Mouse (Mus musculus): ENCODE measurements around the gene Ccl27a.

Ccl27a gene

GRCm38 (mm10) chr4:41755338-41756305 lies 18.4 kb downstream of the Ccl27a start, which contains the start of gene Sigmar1:
Gene Sigmar1 (minus strand): TSS chr4:41756157.
- peak; percentile 92 for DNase-seq (ENCODE audit: low spot score)

GRCm38 (mm10) chr4:41754797-41755337 lies 19.2 kb downstream of the Ccl27a start, which contains the start of gene Galt:
Gene Galt (plus strand): TSS chr4:41755228.
- DNase-seq (ENCODE audit: low spot score): no peak

GRCm38 (mm10) chr4:41745021-41745420 lies 29.0 kb downstream of the Ccl27a start:
- peak; percentile 62 for DNase-seq (ENCODE audit: low spot score)

GRCm38 (mm10) chr4:41744131-41744530 lies 29.9 kb downstream of the Ccl27a start:
- peak; percentile 52 for DNase-seq (ENCODE audit: low spot score)

- DNase-seq (ENCODE audit: low spot score): peak; percentile 94
These were observed 32.9 kb downstream of the Ccl27a start for GRCm38 (mm10) chr4:41741158-41741560.

GRCm38 (mm10) chr4:41740380-41741157 lies 33.5 kb downstream of the Ccl27a start:
- DNase-seq (ENCODE audit: low spot score): peak; percentile 59

- DNase-seq (ENCODE audit: low spot score): no peak
These were observed 34.8 kb downstream of the Ccl27a start for GRCm38 (mm10) chr4:41739260-41739659.

- DNase-seq (ENCODE audit: low spot score): no peak
These were observed 35.8 kb downstream of the Ccl27a start for GRCm38 (mm10) chr4:41738256-41738603.

GRCm38 (mm10) chr4:41737602-41738255 lies 36.3 kb downstream of the Ccl27a start:
- peak; percentile 87 for DNase-seq (ENCODE audit: low spot score)

- DNase-seq (ENCODE audit: low spot score): no peak
These were observed 42.8 kb downstream of the Ccl27a start, which contains the start of gene Arid3c for GRCm38 (mm10) chr4:41731052-41731765. Gene Arid3c (minus strand): TSS chr4:41731142.

- no peak for DNase-seq (ENCODE audit: low spot score)
These were observed 47.0 kb downstream of the Ccl27a start for GRCm38 (mm10) chr4:41726826-41727621.

GRCm38 (mm10) chr4:41722918-41723351 lies 51.1 kb downstream of the Ccl27a start, which contains the start of gene Dctn3:
Gene Dctn3 (minus strand): TSS chr4:41723170.
- DNase-seq (ENCODE audit: low spot score): peak; percentile 96

All from adipocyte (in vitro differentiated cells).